Mouse (Mus musculus) megakaryocyte-erythroid progenitor cell, adult 5-6 weeks (primary cell): ENCODE data around the gene Hoxc13. TPM values are rescaled to one million over a fixed set of nuclear protein-coding genes. Genes with fewer than 3 reads are reported as not detected.

Source experiments
- ATAC-seq: replicated peaks from 2 replicates; pipeline ENCODE4 v1.8.0; 2016; ENCODE audit warnings: mild to moderate bottlenecking, inconsistent platforms; ENCODE audit not compliant: severe bottlenecking, poor library complexity, low FRiP score, low TSS enrichment
- total RNA-seq, 2 experiments: library from RNA; stranded (forward) in 1 of 2; stranded (reverse) in 1 of 2; fragments of 200-1000, 215-1000 nt in 1 of 2; fragments of >200 nt in 1 of 2; fragmentation: Nextera tagmentation in 1 of 2; gene quantifications; 2 replicates each; pipeline ENCODE4 v1.2.3; 2014 to 2017

Hoxc13 gene
- total RNA-seq, 2 experiments from 2014 or later: not detected

- ATAC-seq: no peak
Measured at GRCm38 (mm10) chr15:102977423-102977974, 56.6 kb downstream of the Hoxc13 start.

Other genes starting within 250 kb of the Hoxc13 start
- gene Atp5g2, start 248.8 kb upstream of the Hoxc13 start, total RNA-seq (2014; fragmentation: Nextera tagmentation): 135 and 168 TPM in 2 replicates
- gene Atp5g2, start 248.8 kb upstream of the Hoxc13 start, total RNA-seq (2017): 71.6 and 94.3 TPM in 2 replicates
- 11.3 and 14.1 TPM in 2 replicates for gene Calcoco1, start 198.9 kb upstream of the Hoxc13 start, total RNA-seq (2014; fragmentation: Nextera tagmentation)
- gene Calcoco1, start 198.9 kb upstream of the Hoxc13 start, total RNA-seq (2017): 12.6 and 20.3 TPM in 2 replicates
- gene Hoxc12, start 15.7 kb downstream of the Hoxc13 start, total RNA-seq (2014; fragmentation: Nextera tagmentation): not detected in 2 replicates
- gene Hoxc12, start 15.7 kb downstream of the Hoxc13 start, total RNA-seq (2017): not detected in 2 replicates
- not detected in 2 replicates for gene Hoxc11, start 33.3 kb downstream of the Hoxc13 start, total RNA-seq (2014; fragmentation: Nextera tagmentation)
- gene Hoxc11, start 33.3 kb downstream of the Hoxc13 start, total RNA-seq (2017): not detected in 2 replicates
- not detected in 2 replicates for gene Hoxc10, start 45.7 kb downstream of the Hoxc13 start, total RNA-seq (2014; fragmentation: Nextera tagmentation)
- not detected in 2 replicates for gene Hoxc10, start 45.7 kb downstream of the Hoxc13 start, total RNA-seq (2017)
- gene Hoxc5, start 46.3 kb downstream of the Hoxc13 start, total RNA-seq (2014; fragmentation: Nextera tagmentation): not detected in 2 replicates
- gene Hoxc5, start 46.3 kb downstream of the Hoxc13 start, total RNA-seq (2017): not detected in 2 replicates
- not detected in 2 replicates for gene Hoxc9, start 55.3 kb downstream of the Hoxc13 start, total RNA-seq (2014; fragmentation: Nextera tagmentation)
- not detected in 2 replicates for gene Hoxc9, start 55.3 kb downstream of the Hoxc13 start, total RNA-seq (2017)
- not detected in 2 replicates for gene Hoxc8, start 69.5 kb downstream of the Hoxc13 start, total RNA-seq (2014; fragmentation: Nextera tagmentation)
- gene Hoxc8, start 69.5 kb downstream of the Hoxc13 start, total RNA-seq (2017): not detected in 2 replicates
- gene Hoxc6, start 77.2 kb downstream of the Hoxc13 start, total RNA-seq (2014; fragmentation: Nextera tagmentation): not detected in 2 replicates
- gene Hoxc6, start 77.2 kb downstream of the Hoxc13 start, total RNA-seq (2017): not detected in 2 replicates
- not detected in 2 replicates for gene Hoxc4, start 97.8 kb downstream of the Hoxc13 start, total RNA-seq (2014; fragmentation: Nextera tagmentation)
- not detected in 2 replicates for gene Hoxc4, start 97.8 kb downstream of the Hoxc13 start, total RNA-seq (2017)
- gene Smug1, start 246.0 kb downstream of the Hoxc13 start, total RNA-seq (2014; fragmentation: Nextera tagmentation): 3.6 and 5.9 TPM in 2 replicates
- gene Smug1, start 246.0 kb downstream of the Hoxc13 start, total RNA-seq (2017): 2.2 and 4.2 TPM in 2 replicates